Mouse (Mus musculus) neutrophil, adult 83 days (primary cell): ENCODE measurements around the gene Lhfp. TPM values are rescaled to one million over a fixed set of nuclear protein-coding genes. Genes with fewer than 3 reads are reported as not detected.

Source experiments
- total RNA-seq, 2 experiments: library from RNA; stranded (reverse); gene quantifications; one replicate each; pipeline ENCODE4 v1.2.4; 2023

The Lhfp gene
- total RNA-seq: under 1 TPM; 0.24 to 0.38 TPM

DNA sequence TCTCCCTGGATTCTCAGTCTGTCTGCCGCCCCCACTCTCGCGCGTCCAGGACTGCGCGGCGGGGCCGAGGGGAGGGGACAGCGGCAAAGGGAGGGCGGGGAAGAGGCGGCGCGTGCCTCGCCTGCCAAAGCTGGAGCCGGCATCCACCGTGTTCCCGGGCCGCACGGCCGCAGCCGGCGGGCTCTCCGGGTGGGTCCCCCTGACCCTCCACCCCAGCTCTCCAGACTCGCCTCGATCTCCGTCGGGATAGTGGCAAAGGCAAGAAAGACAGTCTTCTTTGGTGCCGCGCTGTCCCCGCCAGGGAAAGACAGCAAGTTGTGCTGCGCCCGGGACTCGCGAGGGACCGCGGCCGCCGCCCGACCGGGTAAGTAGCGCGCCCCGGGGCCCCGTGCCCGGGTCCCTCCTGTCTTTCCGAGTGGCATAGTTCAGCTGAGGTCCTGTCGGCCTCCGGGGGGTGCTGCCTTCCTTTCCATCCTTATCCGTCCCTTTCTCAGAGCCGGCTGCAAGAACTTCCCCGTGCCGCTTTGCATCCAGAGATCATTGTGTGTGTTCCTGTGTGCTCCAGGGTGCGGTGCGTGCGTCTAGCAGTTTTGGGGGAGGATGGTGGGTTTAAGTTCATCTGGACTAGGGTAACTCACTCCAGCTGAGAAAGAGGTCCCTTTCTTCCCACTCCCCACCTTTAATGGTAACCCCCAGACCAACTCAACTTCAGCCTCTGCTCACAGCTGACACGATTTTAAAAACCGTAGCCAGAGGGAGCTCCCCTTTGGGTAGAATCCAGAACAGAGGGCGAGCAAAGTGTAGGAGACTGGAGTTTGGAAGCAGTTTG, at the start of gene Lhfp:
TSS of gene Lhfp (plus strand) at position 118 of the 829 bp plus-strand sequence.

GRCm38 (mm10) chr3:53016436-53017340, 24.6 kb upstream of the Lhfp start, which contains the start of gene Cog6:
Gene Cog6 (minus strand): TSS chr3:53017237.

Other genes starting within 250 kb of the Lhfp start
- 10 to 100 TPM; 16.7 to 17.1 TPM for gene Cog6, start 24.3 kb upstream of the Lhfp start, total RNA-seq